Mouse (Mus musculus) limb, embryonic 15.5 days (tissue): ENCODE results near the gene Gfra1. TPM values are rescaled to one million over a fixed set of nuclear protein-coding genes. Genes with fewer than 3 reads are reported as not detected.

Experiments
- ATAC-seq: fragments of 200-750 bp; cut with Nextera tagmentation; 2 replicates; pipeline ENCODE4 v1.8.0; 2017; ENCODE audit warnings: low read depth, moderate TSS enrichment; ENCODE audit not compliant: insufficient number of reproducible peaks, low FRiP score, low TSS enrichment
- H3K27ac ChIP-seq: fragments of 300-500 bp; sonication (generic); 2 replicates; pipeline ENCODE4 v1.5.1; 2015; ENCODE audit warnings: moderate library complexity, mild to moderate bottlenecking, inconsistent platforms
- H3K27me3 ChIP-seq: fragments of 300-500 bp; sonication (generic); 2 replicates; pipeline ENCODE4 v1.6.1; 2015; ENCODE audit warnings: inconsistent platforms
- H3K36me3 ChIP-seq: fragments of 300-500 bp; sonication (generic); 2 replicates; pipeline ENCODE4 v1.6.1; 2015; ENCODE audit warnings: inconsistent platforms
- H3K4me1 ChIP-seq: fragments of 300-500 bp; sonication (generic); 2 replicates; pipeline ENCODE4 v1.6.1; 2015; ENCODE audit warnings: inconsistent platforms
- H3K4me2 ChIP-seq: fragments of 300-500 bp; sonication (generic); 2 replicates; pipeline ENCODE4 v1.6.1; 2015; ENCODE audit warnings: mild to moderate bottlenecking, inconsistent platforms
- H3K4me3 ChIP-seq: fragments of 300-500 bp; sonication (generic); 2 replicates; pipeline ENCODE4 v1.5.1; 2015; ENCODE audit warnings: mild to moderate bottlenecking, inconsistent platforms
- H3K9ac ChIP-seq: fragments of 300-500 bp; sonication (generic); 2 replicates; pipeline ENCODE4 v1.6.1; 2015; ENCODE audit warnings: inconsistent platforms
- H3K9me3 ChIP-seq: fragments of 300-500 bp; sonication (generic); 2 replicates; pipeline ENCODE4 v1.6.1; 2016; ENCODE audit warnings: inconsistent platforms
- WGBS: fragments of 180-500 bp; shearing (Covaris S2); methylation state at CpG from one replicate; pipeline ENCODE4 v1.1.7; 2015; 5-methylcytosine and 5-hydroxymethylcytosine counted together
- polyA plus RNA-seq: library from polyadenylated mRNA; unstranded; fragments of >200 nt; fragmentation: Nextera tagmentation; extraction: Ambion mirVana; gene quantifications from 2 replicates; pipeline ENCODE4 v1.2.1, GENCODE M21; 2015

Gfra1 gene
- polyA plus RNA-seq, 1 experiment from 2014 or later = 18.3 TPM

DNA sequence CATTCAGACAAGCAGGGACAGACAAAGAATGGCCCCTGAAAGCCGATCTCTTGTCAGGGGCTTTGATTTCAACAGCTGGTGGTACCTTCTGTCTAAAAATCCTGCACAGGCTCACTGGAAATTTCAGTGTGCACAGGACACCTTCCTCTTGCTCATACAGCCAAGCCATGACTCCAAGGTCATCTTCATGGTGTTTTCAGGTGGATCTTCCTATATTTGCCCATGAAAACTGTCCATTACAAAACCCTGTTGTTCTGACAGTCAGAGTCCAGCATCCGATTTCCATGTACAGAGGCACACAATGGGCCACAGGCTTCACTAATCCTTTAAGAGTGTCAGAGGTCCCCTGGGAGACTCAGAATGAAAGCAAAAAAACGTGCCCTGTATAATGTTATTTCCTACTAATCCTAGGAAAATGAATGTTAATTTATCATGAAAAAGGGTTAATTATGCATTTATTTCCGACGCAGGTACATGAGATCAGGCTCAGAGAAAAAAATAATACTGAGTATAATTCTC is 105.8 kb downstream of the Gfra1 start:
- Histone ChIP-seq H3K4me1 (peaks cover 6% of the 10 kb centered on the region; the same call in 1 of the 2 replicates), H3K27ac (no peak overlapping the region), H3K36me3 (no peaks in the 10 kb centered on the region), H3K9ac (no peak overlapping the region), H3K4me3 (no peak overlapping the region), H3K9me3 (no peaks in the 10 kb centered on the region), H3K27me3 (0 out of 2 replicates have a peak, but pooled peaks cover 3% of the 10 kb centered on the region), H3K4me2 (no peak overlapping the region)
- 44% methylated on average over 5 of the region's 5 CpGs for WGBS
- no peak for ATAC-seq

DNA sequence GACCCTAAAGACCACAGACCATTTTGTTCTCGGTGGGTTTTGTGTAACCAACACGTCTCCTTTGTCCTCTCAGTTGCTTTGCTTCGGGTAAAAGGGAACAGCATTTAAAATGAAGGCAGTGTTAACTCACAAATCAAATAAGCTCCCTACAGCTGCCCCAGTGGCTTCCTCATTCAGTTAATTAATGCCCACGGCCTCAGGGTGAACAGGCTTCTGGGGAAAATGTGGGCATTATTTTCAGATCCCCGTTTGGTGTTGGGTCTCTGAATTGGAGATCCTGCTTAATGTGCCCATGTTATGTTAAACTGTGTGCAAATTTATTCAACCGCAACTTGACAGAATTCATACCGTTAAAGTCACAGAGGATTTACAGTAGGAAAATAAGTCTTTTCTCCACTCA is 110.6 kb downstream of the Gfra1 start:
- Histone ChIP-seq H3K4me2 (no peak overlapping the region), H3K27ac (no peak overlapping the region), H3K9me3 (no peaks in the 10 kb centered on the region), H3K27me3 (0 out of 2 replicates have a peak, but pooled peaks cover 3% of the 10 kb centered on the region), H3K4me1 (no peaks in the 10 kb centered on the region), H3K9ac (no peak overlapping the region), H3K4me3 (no peak overlapping the region), H3K36me3 (no peaks in the 10 kb centered on the region)
- WGBS = 54% methylated on average over 7 of the region's 7 CpGs
- no peak for ATAC-seq

DNA sequence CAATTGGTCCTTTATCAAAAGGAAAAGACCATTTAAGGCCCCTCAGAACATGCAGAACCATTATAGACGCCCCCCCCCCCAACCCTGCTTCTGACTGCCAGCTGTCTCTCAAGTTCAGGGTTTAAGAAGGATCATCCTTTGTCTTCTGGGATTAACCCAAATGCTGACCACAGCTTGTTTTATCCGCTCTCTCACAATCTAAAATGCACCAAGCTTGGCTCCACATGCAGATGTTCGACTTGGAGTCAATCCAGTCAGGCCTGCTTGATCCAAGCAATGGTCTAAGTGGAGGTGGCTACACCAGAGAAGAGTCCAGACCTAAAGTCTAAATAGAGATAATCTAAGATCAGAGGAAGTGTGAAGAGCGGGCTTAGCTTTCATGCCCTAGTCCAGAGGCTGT is 114.4 kb downstream of the Gfra1 start:
- no peaks in the 10 kb centered on the region for H3K4me1 ChIP-seq
- H3K9ac ChIP-seq = no peak overlapping the region
- H3K4me3 ChIP-seq = no peak overlapping the region
- no peaks in the 10 kb centered on the region for H3K36me3 ChIP-seq
- WGBS = 81% methylated on average over 4 of the region's 4 CpGs
- H3K4me2 ChIP-seq = no peak overlapping the region
- no peaks in the 10 kb centered on the region for H3K9me3 ChIP-seq
- no peaks in the 10 kb centered on the region for H3K27me3 ChIP-seq
- no peak for ATAC-seq
- H3K27ac ChIP-seq = no peak overlapping the region

DNA sequence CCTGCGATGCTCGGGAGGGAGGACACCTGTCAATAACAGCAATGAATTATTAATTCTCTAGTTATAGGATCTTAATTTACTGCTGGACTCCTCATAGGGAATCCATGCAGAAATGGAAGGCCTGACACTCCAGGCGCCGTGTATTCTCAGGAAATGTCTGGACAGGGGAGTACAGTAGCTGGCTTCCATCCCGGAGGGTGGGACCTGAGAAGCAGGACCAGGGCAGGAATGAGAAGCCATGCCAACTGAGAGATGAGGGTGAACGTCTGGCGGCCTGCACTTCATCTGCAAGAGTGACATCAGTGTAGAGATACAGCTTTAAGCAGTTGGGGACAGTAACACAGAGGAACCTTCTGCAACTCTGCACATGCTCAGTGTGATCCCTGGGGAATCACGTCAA is 115.5 kb downstream of the Gfra1 start:
- Histone ChIP-seq H3K9ac (no peak overlapping the region), H3K36me3 (no peaks in the 10 kb centered on the region), H3K9me3 (no peaks in the 10 kb centered on the region), H3K27me3 (no peaks in the 10 kb centered on the region), H3K4me3 (no peak overlapping the region), H3K4me1 (no peaks in the 10 kb centered on the region), H3K4me2 (no peak overlapping the region), H3K27ac (no peak overlapping the region)
- 78% methylated on average over 8 of the region's 8 CpGs for WGBS
- ATAC-seq = no peak

DNA sequence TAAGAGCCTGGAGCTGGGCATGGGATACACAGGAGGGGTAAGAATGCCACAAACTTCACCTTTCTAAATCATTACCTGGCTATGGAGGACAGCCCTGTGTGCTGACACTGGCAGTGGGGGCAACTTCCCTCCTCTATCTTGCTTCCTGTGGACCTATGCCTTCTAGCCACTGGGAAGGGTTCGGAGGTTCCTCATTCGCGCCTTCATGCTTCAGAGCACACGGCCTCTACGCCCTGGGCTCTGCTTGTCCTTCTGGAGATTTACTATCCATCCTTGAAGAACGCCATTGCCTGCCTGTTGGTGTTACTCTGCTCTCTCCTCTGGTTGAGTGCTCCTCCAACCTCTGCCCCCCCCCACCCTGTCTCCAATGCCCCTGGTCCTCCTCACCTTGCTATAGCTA is 118.9 kb downstream of the Gfra1 start:
- no peak overlapping the region for H3K4me3 ChIP-seq
- no peak for ATAC-seq
- H3K4me1 ChIP-seq = no peaks in the 10 kb centered on the region
- 85% methylated on average over 6 of the region's 6 CpGs for WGBS
- no peak overlapping the region for H3K9ac ChIP-seq
- no peak overlapping the region for H3K4me2 ChIP-seq
- no peak overlapping the region for H3K27ac ChIP-seq
- H3K9me3 ChIP-seq = no peaks in the 10 kb centered on the region
- H3K36me3 ChIP-seq = no peaks in the 10 kb centered on the region
- H3K27me3 ChIP-seq = no peaks in the 10 kb centered on the region

DNA sequence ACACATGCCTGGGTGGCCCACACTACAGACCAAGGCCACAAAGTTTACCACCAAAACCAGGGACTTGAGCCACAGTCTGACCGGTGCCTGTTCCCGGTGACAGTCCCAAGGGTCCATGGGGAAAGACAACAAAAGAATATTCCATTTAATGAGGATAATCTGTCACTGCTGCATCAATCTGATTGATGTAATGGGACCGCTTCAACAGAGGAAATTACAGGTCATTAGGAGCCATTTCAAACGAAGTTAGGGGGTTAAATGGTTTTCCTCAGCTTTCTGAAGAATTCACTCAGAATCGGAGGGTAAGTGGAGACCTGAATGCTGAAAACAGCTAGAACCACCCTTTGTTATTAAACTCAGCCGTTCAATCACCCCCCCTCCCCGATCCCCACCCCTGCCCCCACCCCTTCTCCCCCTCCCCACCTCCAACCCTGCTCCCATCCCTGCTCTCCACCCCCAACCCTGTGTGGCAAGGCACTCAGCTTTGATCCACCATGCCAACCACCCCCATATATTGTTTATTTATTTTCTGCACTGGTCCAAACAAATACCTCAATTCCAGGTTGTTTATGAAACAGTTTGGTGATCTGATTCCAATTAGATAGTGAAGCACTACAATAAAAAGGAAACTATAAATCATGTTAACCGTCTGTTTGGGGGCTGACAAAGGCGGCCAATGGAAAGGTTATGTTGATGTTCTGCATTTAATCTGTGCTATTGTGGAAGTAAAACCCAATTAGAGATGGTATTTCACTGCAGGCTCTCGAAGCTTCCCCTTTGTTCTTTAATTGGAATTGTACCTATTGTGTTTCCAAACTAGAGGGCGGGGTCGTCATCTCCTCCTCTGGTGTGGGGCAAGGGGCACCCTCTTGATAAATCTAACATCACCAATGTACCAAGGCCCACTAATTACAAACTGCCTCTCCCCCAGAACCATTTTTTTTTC is 119.9 kb downstream of the Gfra1 start:
- Histone ChIP-seq H3K4me3 (no peak overlapping the region), H3K36me3 (no peaks in the 10 kb centered on the region), H3K4me1 (no peaks in the 10 kb centered on the region), H3K9me3 (no peaks in the 10 kb centered on the region), H3K9ac (no peak overlapping the region), H3K27me3 (no peaks in the 10 kb centered on the region), H3K27ac (no peak overlapping the region), H3K4me2 (no peak overlapping the region)
- 31% methylated on average over 12 of the region's 12 CpGs for WGBS
- ATAC-seq = no peak

DNA sequence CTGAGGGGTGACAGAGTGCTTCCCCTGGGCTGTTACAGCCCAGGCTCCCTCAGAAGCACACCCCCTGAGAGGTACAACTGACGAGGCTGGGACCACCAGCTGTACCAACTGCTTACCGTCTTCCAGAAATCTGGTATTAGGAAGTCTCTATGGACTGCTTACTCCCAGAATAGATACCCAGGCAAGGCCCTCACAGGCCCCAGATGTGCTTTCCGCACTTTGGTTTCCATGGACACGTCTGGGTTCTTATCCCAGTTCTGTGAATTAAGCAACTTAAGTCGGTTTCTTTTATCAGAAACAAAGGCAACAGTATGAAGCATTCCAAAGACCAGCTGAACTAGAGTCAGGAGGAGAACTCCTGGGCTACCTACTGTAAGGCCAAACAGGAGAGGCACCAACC is 126.4 kb downstream of the Gfra1 start:
- H3K36me3 ChIP-seq = no peaks in the 10 kb centered on the region
- H3K4me1 ChIP-seq = no peaks in the 10 kb centered on the region
- no peak overlapping the region for H3K27ac ChIP-seq
- no peaks in the 10 kb centered on the region for H3K9me3 ChIP-seq
- no peak overlapping the region for H3K4me3 ChIP-seq
- WGBS = 51% methylated on average over 5 of the region's 5 CpGs
- no peak for ATAC-seq
- no peaks in the 10 kb centered on the region for H3K27me3 ChIP-seq
- H3K4me2 ChIP-seq = no peak overlapping the region
- no peak overlapping the region for H3K9ac ChIP-seq

DNA sequence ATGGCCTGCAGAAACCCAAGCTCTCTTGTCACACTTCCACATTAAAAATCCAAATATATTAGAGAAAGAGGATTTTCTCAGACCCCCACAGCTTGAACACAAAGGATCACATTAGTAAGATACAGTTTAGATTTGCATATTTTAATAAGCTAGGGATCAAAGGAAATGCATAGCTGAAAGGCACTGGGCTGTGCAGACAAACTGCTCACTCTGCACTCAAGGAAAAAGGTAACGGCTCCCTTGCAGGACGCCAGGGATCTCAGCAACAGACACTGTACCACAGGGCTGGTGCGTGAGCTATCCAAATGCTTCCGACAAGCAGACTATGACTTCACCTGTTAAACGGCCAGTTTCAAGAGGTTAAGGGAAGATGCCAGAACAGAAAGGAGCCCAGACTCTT is 127.7 kb downstream of the Gfra1 start:
- no peak overlapping the region for H3K4me3 ChIP-seq

DNA sequence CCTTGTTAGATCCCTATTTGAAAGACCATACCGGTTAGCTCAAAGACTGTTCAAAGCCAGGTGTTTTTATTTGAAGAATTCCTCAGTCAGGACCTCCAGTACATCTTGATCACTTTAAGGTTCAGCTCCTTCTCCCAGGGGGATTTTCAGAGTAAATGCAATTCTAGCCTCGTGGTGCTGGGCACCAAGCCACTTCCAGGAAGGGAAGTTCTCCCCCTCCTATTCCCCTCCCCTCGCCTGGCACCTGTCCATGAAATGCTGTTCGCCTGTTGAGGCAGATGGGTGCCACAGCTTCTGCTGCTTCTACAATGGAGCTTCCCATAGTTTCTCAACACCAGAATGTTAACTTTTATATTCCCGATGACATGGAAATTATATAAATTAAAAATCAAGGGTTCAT is 139.2 kb downstream of the Gfra1 start:
- no peak for ATAC-seq
- Histone ChIP-seq H3K27ac (no peak overlapping the region), H3K36me3 (no peaks in the 10 kb centered on the region), H3K27me3 (no peaks in the 10 kb centered on the region), H3K9me3 (peaks cover 4% of the 10 kb centered on the region; the same call in 1 of the 2 replicates), H3K9ac (no peak overlapping the region), H3K4me2 (no peak overlapping the region), H3K4me3 (no peak overlapping the region), H3K4me1 (no peaks in the 10 kb centered on the region)
- 61% methylated on average over 5 of the region's 5 CpGs for WGBS

More for the DNA sequence above, 127.7 kb downstream of the Gfra1 start:
- no peak for ATAC-seq
- H3K27me3 ChIP-seq = no peaks in the 10 kb centered on the region
- WGBS = 57% methylated on average over 5 of the region's 5 CpGs
- H3K9me3 ChIP-seq = no peaks in the 10 kb centered on the region
- no peaks in the 10 kb centered on the region for H3K36me3 ChIP-seq
- no peak overlapping the region for H3K9ac ChIP-seq
- no peaks in the 10 kb centered on the region for H3K4me1 ChIP-seq
- H3K27ac ChIP-seq = no peak overlapping the region
- no peak overlapping the region for H3K4me2 ChIP-seq

DNA sequence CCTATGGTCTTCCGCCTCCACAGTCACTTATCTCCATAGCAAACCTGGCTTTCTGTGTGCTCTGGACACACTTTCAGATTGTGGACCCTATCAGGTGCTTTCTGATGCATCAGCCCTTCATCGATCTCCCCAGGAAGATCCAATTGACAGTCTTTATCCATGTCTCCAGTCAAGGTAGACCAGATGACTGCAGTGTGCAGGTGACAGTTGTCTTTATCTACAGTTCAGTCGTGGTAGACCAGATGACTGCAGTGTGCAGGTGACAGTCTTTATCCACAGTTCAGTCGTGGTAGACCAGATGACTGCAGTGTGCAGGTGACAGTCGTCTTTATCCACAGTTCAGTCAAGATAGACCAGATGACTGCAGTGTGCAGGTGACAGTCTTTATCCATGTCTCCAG is 140.0 kb downstream of the Gfra1 start:
- Histone ChIP-seq H3K27me3 (no peaks in the 10 kb centered on the region), H3K9ac (no peak overlapping the region), H3K4me3 (no peak overlapping the region), H3K36me3 (no peaks in the 10 kb centered on the region), H3K4me2 (no peak overlapping the region), H3K27ac (no peak overlapping the region), H3K9me3 (peaks cover 4% of the 10 kb centered on the region; the same call in 1 of the 2 replicates), H3K4me1 (no peaks in the 10 kb centered on the region)
- ATAC-seq = no peak
- WGBS = 93% methylated on average over 5 of the region's 5 CpGs

DNA sequence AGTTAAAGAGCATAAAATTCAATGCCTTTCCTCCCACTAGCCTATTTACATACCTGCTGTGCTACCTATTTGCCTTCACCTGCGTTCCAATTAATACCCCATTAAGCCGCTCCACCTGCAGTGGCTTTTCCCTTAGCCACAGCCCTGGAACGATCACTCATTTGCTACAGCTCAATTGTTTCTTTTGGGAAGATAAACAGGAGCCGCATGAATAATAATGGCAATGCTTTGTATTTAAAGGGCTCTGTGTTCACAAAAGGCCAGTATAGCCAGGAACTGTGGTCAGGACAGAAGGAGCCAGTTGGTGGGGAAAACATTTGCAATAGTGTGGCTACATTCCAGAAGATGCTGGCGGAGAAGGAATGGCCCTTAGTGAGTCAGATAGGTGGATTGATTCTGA is 141.1 kb downstream of the Gfra1 start:
- H3K4me1 ChIP-seq = no peaks in the 10 kb centered on the region
- H3K36me3 ChIP-seq = no peaks in the 10 kb centered on the region
- no peak for ATAC-seq
- no peak overlapping the region for H3K4me2 ChIP-seq
- H3K27ac ChIP-seq = no peak overlapping the region
- H3K9me3 ChIP-seq = peaks cover 4% of the 10 kb centered on the region; the same call in 1 of the 2 replicates
- H3K4me3 ChIP-seq = no peak overlapping the region
- 92% methylated on average over 5 of the region's 5 CpGs for WGBS
- H3K9ac ChIP-seq = no peak overlapping the region
- no peaks in the 10 kb centered on the region for H3K27me3 ChIP-seq

DNA sequence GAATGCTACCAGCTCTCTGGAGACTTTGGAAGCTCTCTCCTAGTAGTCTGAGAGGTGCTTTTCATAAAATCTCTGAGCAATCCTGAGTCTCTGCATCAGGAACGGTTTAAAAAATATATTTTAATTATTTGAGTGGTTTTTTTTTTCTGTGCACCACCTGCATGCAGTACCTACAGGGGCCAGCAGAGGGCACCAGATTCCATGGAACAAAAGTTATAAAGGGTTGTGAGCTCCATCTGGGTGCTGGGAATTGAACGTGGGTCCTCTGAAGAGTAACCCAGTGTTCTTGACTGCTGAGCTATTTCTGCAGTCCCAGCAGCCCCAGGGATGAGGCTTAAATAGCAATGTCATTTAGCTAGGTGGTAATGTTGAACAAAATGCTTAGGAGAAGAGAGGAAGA is 141.9 kb downstream of the Gfra1 start:
- peaks cover 4% of the 10 kb centered on the region; the same call in 1 of the 2 replicates for H3K9me3 ChIP-seq
- 86% methylated on average over 2 of the region's 2 CpGs for WGBS
- no peak overlapping the region for H3K4me3 ChIP-seq
- H3K4me2 ChIP-seq = no peak overlapping the region
- no peak for ATAC-seq
- H3K4me1 ChIP-seq = no peaks in the 10 kb centered on the region
- no peaks in the 10 kb centered on the region for H3K36me3 ChIP-seq
- no peaks in the 10 kb centered on the region for H3K27me3 ChIP-seq
- no peak overlapping the region for H3K27ac ChIP-seq
- H3K9ac ChIP-seq = no peak overlapping the region
